Mouse (Mus musculus) yolk sac, embryonic 10.5 days (tissue): Measurements from ENCODE around the gene Cep55.

Experiments
- DNase-seq: peaks from one replicate; pipeline ENCODE4 v3.0.0-alpha.2; 2017; ENCODE audit warnings: low spot score

The Cep55 gene

DNA sequence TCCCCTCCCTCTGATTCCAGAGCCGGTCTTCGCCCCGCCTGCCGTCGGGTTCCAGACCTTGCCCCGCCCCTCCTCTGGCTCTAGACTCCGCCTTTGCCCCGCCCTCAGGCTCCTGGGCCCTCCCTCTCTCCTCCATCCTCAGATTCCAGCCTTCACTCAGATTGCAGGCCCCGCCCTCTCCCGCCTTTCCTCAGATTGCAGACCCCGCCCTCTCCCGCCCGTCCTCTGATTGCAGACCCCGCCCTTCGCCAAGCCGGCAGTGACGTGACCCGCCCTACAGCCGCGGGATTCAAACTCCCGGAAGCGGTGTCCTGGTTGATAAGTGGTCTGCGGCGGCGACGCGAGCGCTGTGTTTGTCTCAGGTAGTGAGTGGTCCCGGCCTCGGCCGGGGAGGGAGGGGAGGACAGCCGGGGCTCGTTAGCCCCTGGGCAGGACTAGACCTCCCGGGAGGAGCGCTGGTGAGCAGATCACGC, at the start of gene Cep55:
Gene Cep55, plus strand, starts transcription at position 292 of the 473 bp plus-strand sequence.
- DNase-seq, result peak; percentile 100

DNA sequence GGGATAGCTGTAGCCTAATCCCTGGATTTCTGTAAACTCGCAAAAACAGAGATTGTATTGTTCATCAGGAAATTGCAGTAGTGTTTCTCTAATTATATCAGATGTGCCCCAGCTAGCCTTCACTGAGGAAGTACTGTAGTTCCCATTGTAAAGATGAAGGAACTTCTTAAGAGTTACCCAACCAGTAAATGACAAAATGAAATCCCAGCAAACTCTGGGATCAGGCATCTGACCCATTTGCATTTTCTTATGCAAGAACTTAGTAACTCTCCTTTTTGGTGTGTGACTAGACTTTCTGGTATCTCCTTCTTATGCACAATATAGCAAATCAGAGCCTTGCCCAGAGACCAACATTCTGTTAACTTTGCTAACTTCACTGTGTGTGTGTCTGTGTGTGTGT, 43.4 kb upstream of the Cep55 start:
- DNase-seq, result no peak

DNA sequence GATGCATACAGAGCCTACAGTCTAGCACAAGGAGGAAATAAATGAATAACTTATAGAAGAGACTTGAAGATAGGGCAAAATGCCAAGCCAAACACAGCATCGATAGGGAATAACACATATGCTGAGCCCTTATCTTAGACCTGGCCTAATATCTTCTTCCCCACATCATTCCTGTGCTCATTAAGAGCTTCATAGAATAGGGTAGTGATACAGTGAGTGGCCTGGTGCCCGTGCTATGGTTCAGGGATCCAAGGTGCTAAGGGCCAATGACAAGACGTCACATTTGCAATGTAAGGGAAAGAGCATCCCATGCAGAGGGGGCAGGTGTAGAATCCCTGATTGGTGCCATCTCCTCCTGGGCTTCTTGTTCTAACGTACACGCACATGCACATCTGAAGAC, 40.4 kb upstream of the Cep55 start:
- no peak for DNase-seq

DNA sequence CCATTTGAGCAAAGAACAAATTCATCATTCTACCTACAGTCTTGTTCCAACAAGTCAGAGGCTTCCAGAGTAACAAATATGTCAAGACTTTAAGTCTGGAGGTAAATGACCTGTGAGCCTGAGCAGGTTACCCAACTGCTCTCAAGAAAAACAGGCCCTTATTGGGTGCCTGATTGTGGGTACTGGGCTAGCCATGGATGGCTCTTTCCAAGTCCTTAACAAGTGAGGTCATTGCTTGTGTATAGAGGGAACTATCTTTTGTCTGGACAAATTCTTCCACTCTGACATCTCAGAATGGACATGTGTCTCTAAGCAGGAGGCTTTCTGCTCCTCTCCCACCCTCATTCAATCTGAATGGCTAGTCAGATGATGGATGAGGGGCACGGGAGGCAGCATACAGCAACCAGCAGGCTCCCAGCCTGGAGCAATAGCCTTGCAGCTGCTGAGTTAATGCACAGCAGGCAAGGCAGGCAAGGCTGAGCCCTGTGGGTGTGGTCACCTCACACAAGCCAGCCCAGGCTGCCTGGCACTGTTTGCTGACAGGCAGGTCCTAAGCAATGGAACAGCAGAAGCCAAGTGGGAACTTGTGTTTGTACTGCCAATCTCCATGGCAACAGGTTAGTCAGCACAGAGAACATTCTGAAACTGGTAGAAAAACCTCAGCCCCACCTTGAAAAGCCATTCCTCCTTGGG, 39.5 kb upstream of the Cep55 start:
- peak; percentile 77 for DNase-seq

DNA sequence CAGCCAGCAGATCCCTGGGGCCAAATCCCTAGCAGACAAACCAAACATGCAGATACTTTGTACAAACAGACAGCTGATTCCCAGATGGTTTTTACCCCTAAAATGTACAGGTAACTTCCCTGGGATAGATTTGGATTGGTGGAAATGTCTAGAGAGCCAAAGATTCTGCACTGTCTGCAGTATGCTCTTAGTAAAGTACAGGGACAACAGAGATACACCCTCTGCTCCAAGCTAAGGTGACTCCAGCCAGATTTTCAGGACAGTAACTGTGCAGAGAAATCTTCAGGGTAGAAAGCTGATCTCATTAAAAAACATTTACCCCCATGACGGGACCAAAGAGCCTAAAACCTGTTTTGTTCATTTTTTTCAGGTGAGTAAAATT, 38.9 kb upstream of the Cep55 start:
- DNase-seq, result no peak

DNA sequence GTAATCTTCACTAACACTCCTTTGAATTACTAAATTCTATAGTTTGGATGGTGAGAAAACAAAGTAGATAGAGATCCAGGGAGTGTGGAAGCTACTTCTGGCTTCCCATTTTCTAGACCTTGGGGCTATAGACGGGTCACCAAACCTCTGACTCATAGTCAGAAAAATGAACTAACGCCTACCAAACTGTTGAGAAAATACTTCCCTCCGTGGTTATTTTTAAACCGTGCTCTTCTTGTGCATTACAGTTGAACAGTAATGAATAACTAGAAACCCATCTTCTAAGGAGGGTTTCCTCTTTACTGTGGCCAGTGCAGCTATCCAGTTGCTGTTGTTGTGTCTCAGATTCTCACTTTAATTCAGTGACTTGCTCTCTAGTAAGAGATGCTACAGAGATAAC, 32.1 kb upstream of the Cep55 start:
- DNase-seq, result no peak

DNA sequence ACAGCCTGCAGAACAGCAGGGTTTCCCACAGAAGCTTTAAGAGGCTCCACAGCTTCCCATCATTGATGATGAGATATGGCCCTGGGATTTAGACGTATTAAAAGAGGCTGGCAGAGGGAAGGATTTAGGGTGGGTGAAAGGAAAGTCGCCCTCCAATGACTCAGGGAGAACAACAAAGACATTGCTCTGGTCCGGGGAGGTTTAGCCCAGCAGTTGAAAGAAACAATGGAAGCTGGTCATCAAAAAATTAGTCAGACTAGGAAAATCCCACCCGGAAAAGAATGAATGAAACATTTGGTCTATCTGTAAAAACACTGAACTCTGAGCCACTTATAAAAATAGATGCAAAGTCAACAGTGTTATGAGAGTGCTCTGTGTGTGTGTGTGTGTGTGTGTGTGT, 31.2 kb upstream of the Cep55 start:
- DNase-seq, result no peak

DNA sequence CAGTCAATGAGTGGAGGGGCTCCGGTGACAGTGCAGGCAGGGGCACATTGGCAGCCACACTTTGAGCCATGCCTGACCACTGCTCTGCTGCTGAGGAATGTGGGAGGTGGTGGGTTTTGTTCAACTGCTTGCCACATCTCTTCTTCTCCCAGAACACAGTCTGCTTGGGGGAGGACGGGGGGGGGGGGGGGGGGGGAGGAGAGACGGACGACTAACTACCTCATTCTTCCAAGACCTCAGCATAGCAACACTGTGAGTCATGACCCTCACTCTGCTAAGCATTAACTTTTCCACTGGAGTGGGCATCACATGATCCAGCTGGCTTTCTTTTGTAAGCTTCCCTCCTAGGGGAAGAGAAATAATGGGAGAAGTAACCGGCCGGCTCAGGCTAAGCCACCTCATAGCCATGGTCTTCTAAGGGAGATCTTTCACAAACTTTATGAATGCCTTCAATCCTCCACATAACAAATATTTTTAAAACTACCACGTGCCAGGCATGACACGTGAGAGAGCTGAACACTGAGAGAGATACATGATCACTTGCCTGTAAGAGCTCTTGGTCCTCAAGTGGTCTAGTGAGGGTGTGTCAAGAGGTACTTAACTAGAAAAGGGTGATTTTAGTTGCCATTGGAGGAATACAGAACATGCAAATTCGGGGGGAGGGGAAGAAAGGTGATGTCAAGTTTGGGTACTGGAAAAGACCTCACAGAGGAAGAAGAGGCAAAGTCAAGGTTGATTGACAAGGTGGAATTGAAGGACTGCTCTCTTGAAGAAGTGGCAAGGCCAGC, 29.4 kb upstream of the Cep55 start:
- peak; percentile 92 for DNase-seq

DNA sequence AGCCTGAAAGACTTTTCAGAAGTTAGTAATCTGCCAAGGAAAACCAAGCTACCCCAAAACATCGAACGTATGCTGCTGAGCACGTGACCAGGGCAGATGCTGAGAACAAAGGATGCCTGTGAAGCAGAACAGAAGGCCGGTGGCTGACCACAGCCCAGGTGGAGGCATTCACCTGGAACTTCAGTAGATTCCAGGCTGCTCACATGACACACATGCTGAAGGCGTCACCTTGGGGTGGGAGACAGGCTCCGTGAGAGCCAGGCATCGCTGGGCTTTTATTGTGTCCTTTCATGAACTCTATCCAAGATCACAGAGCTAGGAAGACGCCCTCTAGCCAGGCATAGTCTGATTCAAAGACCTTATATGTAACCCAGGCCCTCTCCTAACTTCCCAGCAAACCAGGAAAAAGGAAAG, 28.6 kb upstream of the Cep55 start:
- DNase-seq, result peak; percentile 50

DNA sequence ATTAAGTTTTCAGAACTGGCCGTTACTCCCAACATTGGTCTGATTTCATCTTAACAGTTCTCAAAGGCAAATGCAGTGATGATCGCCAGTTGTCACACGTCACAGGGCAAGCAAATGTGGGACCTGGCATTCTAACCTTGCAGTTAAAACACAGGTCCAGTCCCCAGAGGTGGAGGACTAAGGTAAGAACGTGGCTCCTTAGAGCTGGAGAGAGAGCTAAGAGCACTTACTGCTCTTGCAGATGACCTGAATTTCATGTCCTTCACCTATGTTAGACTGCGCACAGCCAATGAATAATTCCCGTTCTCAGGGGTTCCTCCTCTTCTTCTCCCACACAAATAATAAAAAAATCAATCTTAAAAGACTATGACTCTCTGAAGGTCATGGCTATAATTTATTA, 27.4 kb upstream of the Cep55 start:
- no peak for DNase-seq

DNA sequence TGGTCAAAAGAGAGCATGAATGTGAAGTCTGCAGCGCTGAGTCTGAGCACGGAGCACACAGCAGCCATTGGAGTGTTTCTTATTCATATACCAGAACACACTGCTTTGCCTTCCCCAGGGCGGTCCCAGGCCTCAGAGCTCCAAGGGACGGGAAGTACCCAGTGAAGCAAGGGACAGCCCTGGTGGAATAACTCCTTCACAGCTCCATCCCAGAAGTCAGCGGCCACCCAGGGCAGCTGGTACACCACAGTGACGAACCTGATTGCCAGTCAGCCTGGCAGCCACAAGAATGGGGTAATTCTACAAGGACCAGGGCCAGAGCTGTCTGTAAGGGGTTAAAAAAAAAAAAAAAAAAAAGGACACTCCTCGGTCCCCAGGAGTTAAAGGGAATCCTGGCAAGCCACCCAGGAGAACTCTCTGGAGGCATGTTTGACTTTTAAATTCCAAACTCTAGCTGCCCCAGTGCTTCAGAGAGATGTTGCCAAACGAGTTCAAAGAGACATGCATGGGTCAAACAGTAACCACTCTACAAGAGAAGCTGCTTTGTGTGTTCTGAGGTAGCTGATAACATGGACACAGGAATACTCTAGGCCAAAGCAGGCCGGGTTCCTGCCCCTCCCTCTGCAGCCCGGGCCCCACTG, 26.8 kb upstream of the Cep55 start:
- peak; percentile 69 for DNase-seq

DNA sequence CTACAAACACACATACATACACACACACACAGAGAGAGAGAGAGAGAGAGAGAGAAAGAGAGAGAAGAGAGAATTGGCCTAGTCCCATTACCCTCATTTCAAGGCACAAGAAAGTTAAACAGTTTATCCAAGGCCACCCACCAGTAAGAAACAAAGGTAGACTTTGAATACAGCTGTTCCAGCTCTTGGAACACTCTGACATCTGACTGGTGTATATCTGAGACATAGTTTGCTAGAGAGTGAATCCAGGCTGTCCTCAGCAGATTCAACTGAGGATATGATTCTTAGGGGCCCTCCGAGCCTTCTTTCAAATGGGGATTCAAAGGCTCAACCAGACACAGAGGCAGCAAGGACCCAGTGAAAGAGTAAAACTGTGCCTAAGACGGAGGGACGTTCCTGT, 25.5 kb upstream of the Cep55 start:
- DNase-seq, result no peak

DNA sequence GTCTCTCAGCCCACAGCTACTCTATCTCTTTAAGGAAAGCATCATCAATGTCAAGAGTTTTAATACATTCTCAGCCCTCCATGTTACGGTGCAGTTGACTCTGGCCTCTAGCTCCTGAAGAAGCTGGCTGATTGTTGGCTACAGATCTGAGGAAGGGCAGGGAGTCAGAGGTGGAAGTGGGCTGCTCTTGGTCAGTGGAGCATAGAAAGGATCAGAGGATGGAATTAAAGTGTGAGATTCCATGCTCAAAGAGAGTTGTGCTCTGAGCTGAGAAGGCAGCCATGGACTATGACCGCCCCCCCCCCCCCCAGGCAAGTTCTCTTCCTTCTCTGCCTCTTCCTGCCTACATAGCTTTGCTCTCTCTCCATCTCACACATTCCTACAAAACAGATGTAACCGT, 24.9 kb upstream of the Cep55 start:
- no peak for DNase-seq

DNA sequence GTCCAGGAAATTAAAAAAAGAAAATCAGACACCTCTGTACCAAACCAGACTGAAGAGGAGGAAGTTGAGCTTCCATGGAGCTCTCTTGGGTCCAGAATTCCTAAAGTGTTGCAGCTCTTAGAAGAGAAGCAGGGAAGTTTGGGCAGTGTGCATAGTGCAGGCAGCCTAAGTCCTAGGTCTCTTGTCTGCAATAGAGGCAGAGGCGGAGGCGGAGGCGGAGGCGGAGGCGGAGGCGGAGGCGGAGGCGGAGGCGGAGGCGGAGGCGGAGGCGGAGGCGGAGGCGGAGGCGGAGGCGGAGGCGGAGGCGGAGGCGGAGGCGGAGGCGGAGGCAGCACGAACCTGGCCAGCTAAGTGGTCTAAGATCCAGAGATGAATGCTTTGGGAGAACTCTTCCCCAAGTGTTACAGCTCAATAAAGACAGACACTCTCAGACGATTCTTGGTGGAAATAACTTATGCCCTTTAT, 24.1 kb upstream of the Cep55 start:
- no peak for DNase-seq

DNA sequence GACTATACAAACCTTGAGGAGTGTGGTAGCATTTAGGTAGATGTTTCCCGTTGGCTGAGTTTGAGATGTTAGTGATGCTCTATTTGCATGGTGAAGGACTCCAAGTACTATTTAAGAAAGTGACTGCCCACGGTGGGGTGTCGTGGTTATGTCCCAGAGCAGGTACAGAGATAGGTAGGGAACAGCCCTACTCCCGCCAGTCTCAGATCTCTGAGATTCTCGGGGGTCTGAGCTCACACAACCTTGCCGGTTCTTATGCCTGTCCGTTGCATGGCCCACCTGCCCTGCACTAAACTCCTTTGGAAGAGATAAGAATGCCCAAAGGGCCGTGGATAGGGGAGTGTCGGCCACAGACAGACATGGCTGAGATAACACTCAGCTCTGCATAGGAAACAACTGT, 23.7 kb upstream of the Cep55 start:
- DNase-seq, result no peak

DNA sequence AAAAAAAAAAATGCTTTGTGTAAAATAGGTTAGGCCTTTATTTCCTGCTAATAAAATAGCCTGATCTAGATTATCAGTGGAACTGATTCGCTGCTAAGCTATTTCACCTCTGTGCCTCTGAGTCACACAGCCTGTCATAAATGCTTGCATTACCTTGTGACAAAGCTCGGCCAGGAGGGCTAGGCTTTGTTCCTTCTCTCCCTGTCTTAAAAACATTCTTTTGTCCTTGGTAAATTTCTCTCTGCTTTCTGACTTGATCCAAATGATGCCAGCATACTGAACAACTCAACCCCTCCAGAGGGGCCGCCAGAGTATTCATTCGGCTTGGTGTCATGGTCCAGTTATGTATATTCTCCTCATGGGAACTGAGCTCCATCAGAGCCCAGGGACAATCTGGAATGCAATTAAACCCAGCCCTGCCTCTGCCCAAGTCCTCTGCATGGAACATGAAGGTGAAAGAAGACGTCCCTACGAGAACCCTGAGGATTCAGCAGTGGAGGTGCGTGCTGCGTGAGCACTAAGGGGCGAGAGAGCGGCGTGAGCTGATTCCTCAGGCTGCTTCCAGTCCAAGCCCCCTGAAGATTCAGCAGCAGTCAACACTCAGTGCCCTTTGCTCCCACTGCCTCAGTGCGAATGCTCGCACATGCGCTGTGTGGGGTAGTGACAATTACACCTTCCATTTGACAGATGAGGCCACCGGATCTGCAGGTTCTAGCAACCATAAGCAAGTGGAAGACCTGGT, 21.6 kb upstream of the Cep55 start:
- DNase-seq, result peak; percentile 77

DNA sequence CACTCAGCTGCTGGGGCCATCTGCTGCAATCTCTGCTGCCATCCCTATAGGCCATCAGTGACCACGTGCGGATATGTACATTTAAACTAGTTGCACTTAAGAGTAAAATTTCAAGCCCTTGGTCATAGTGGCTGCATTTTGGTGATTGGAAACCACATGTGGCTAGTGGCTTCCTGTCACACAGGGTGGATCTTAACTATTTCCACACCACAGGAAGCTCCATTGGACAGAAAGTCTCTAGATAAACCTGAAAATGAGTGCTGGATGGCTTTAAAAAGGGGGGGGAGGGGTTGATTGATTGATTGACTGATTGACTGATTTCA, 21.1 kb upstream of the Cep55 start:
- no peak for DNase-seq

DNA sequence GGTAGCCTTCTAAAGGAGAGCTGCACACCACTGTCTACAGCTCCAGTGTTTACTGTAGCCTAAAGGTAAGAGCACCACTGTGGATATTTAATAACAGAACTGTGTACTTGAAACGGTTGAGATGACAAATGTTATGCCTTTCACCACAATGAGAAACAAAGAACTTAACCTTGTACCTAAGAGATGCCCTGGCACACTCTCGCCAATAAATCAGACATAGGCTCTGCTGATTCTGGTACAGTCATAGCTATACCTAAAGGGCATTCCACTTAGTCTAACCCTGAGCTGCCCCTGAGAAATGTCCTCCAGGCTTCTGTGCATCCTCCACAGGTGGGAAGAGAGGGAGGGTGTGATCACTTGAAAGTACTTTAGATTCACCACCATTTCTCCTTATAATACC, 20.1 kb upstream of the Cep55 start:
- no peak for DNase-seq

DNA sequence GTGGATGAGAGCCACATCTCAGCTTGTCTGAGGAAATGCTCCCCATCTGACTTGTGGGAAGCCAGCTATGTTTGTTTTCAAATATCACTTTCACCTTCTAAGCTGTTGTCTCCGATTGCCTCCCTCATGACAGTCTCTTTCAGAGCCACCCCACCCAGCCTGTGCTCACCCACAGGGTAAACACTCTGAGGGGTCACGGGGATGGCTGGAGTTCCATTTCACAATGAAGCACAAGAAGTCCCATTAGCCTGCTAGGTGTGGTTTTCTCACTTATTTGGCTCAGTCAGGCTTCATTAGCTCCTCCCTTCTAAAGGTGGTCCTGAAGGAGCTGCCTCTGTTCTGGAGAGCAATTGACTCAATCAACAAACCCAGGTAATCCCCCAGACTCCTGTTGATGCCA, 19.0 kb upstream of the Cep55 start:
- DNase-seq, result no peak

DNA sequence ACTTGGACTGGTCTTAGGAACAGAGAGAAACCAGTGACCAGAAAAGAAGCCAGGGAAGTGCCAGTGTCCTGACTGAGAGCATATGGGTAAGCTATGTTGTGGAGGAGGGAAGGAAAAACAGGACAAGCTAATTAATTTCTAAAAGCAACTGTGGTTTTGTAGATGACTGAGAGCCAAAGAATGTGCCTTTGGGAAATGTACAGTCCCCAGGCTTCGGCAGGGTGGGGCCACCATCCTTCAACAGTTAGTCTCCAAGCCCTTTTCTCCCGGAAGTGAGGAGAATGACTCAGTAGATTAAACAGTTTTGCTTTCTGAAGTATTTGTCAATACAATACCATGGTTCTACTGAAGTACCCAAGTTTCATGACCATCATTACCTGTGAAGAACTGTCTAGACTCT, 16.5 kb upstream of the Cep55 start:
- no peak for DNase-seq

DNA sequence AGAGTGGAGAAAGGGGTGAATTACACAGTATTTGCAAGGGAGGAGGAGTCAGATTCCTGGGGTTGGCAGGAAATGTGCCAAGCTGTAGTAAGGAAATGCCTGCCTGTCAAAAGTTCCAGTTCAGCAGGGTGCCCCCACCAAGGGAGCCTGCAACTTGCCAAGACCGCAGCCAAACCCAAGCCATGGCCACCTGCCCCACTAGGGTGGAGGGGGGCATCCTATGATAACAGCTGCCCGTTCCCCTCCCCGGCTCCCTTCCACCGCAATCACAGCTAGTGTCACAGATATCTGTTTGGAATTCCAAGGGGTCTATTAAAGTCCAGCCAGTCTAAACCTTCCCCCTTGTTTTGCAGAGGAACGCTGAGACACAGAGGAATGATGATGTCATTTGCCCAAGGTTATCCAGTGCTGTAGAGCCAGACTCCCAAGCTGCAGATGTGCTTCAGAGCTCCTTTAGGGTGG, 12.5 kb upstream of the Cep55 start:
- peak; percentile 27 for DNase-seq

DNA sequence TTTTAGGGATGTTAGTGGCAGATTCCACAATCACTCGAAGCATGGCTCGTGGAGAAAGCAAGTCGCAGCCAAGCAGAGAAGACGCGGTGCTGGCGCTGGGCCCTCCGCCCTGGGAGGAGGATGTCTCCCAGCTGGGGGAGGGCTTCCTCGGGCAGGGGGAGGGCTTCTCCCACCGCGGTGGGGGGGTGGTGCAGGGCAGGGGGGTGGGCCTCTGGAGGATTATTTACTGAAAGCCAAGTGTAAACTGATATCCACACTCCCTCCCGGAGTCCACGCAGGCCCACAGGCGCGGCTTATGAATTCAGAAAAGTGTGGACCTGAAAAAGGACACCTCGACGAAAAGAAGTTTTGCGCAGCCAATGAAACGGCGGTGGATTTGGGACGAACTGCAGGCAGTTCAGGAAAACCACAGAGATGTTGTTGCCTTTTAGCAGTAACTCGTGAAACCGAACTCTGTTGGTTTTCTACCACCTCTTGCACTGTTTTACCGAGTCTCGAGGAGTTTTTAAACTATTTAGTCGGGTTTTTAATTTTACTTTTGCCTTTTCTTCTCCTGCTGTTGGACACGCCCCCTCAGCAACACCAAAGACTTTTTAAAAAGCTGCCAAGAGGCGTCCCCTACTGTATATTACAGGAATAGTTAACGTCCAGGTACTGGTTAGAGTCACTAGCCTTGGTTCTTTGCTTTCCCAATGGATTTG, 11.4 kb upstream of the Cep55 start, which contains the start of gene Myof:
Gene Myof, minus strand, starts transcription at position 297 of the 701 bp plus-strand sequence.
- DNase-seq, result peak; percentile 85
